Mouse (Mus musculus) R1 (cell line): ENCODE measurements around the gene Tepsin.

Experiments
- DNase-seq: peaks from one replicate; pipeline ENCODE4 v3.0.0-alpha.2; 2018; ENCODE audit warnings: low read depth, low spot score

Tepsin gene

GRCm38 (mm10) chr11:120111033-120111432 lies 12.5 kb upstream of the Tepsin start:
- DNase-seq, result peak; percentile 71

DNA sequence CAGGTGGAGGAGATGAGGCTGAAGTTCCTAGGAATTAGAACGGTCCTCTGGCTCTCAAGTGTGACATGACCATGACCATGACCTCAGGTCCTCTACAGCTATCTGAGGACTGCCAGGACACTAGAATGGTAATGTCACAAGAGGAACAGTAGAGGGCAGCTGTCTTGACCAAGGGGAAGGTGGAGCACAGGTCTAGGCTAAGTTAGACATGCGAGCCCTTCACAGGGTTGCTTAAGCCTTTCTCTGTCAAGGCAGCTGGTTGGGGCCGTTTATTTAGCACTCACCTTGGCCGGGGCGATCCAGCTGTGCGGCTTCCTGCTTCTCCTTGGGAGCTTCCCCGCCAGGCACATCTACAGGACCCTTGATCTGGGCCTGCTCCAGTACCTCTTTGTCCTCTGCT lies 12.0 kb upstream of the Tepsin start:
- DNase-seq, result peak; percentile 75

- DNase-seq, result no peak
Measured at GRCm38 (mm10) chr11:120109558-120110210, 11.2 kb upstream of the Tepsin start.

DNA sequence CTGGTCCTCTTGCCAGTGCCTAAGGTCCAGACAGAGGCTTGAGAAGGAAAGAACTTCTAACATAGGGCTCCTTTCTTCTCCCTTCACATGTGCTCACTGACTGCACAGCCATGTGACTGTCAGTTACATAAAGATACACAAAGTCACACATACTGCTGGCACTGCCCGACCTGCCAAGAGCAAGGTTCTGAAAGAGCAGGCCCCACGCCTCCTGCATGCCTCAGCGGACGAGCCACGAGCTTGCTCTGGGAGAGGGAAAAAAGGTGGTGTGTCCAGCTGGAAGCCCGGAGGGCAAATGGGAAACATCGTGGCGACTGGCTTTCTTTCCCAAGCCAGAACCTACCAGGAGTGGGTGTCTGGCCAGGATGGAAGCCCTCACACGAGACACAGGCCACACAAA lies 9.3 kb upstream of the Tepsin start:
- DNase-seq, result no peak

- DNase-seq, result no peak
Measured at GRCm38 (mm10) chr11:120107026-120107425, 8.5 kb upstream of the Tepsin start.

GRCm38 (mm10) chr11:120103431-120103997 lies 5.0 kb upstream of the Tepsin start:
- no peak for DNase-seq

DNA sequence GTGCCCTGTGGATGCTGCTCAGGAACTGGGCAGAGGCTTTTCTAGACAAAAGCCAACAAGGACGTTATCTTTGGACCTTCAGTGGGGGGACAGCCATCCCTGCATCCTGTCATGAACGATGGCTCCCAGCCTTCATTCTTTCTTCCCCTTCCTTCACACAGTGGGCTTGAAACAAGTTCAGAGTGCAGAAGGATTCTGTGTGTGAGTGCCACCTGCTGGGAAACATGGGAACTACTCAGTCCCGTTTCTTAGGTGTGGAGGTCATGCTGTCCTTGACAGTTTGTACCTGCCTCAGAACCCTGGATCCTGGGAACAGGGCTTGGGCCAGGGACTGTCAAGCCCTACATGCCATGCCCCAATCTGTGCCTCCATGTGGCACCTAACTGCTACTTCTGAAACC lies 2.5 kb upstream of the Tepsin start:
- DNase-seq, result peak; percentile 92

GRCm38 (mm10) chr11:120092817-120093591 lies 5.5 kb downstream of the Tepsin start:
- DNase-seq, result peak; percentile 61

GRCm38 (mm10) chr11:120090661-120091060 lies 7.9 kb downstream of the Tepsin start:
- no peak for DNase-seq

- peak; percentile 98 for DNase-seq
Measured at GRCm38 (mm10) chr11:120086702-120087152, 11.8 kb downstream of the Tepsin start, which contains the start of gene Cep131. TSS of gene Cep131 (minus strand) at chr11:120086827.

DNA sequence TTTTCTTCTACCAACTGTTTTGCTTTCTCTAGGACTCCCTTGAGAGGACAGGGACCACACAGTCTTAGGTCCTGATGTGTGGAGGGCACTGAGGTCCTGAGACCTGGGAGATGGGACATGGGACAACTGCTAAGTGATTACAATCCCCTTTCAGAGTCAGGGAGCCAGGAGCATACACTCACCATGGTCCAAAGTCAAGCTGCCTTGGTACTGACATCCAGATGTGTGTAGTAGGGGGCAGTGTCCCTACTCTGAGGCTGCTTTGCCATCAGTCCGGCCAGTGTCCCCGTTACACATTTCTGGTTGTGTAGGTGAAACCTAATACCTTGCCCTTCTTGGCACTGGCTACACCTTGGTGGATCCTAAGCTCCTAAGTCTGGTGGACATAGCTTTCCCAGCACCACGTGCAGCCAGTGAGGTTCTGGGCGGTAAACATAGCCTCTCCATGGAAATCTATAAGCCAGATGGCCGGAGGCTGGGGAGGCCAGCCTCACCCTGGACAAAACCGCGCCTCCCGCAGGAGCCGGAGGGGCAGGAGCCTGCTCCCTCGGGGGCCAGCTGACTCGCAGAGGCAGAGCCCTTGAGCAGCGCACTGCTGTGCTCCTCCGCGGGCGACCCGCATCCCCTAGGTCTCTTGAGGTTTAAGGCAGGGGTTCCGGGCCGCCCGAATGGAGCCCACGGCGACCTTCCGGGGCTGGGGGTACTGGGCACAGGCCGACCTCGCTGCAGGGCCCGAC lies 12.5 kb downstream of the Tepsin start:
- no peak for DNase-seq

DNA sequence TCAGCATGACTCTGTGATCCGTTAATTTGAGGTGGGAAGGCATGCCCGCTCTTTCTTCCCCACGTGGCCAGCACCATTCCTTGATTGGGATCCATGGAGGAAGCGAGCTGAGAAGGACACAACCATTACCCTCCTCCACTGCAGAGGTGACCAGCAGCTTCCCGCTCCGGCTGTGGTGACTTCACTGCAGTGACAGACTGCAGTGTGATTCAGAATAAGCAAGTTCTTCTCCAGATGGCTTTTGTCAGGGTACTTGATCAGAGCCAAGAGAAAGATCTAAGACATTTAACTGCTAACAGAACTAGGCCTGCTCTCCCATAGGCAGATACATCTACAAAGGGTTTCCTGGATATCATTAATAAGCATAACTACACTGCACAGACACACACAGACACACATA lies 18.2 kb downstream of the Tepsin start:
- DNase-seq, result no peak

DNA sequence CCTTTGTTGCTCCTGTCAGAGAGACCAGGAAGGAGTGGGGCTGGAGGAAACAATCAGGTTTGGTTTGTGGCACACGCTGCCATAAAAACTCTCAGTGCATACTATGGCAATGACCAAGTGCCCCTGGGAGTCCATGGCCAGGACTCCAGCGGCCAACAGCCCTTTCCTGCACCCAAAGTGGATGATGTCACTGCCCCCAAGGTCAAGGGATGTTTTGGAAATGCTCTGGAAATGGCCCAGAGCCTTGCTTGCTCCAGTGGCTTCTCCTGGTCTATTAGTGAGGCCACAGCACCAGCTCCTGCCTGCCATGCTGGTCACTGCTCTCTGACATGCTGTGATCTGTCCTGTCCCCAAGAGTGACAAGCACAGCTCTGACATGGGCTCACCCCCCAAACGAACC lies 22.3 kb downstream of the Tepsin start:
- DNase-seq, result no peak

- DNase-seq, result no peak
Measured at GRCm38 (mm10) chr11:120072986-120073647, 25.4 kb downstream of the Tepsin start.

DNA sequence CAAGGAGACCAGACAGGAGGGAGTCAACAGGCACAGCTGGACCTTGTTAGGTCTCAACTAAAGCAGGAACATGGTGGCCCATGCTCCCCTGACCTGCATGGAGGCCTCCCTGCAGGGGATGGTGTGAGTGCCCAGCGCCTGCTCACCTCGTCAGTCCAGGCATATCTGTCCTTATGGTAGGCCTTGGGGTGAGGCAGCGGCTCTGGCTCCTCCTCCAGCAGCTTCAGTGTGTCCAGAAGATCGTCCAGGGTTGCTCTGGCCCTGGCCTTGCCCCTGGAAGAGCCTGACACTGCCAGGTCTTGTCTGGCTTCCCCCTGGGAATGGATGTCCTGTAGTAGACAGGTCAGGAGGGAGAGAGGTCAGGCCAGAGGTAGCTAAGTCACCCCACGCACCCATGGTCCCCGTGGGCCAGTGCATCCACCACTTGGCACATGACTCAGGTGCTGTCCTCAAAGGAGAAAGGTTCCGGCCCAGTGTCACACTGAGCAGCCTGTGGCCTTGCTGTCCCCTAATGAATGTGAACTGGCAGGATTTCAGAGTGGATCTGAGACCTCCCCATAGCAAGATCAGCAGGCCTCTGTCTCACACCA lies 26.7 kb downstream of the Tepsin start:
- no peak for DNase-seq

GRCm38 (mm10) chr11:120071065-120071464 lies 27.5 kb downstream of the Tepsin start:
- no peak for DNase-seq

- no peak for DNase-seq
Measured at GRCm38 (mm10) chr11:120070286-120070930, 28.1 kb downstream of the Tepsin start.

- DNase-seq, result peak; percentile 32
Measured at GRCm38 (mm10) chr11:120069261-120069660, 29.3 kb downstream of the Tepsin start.

DNA sequence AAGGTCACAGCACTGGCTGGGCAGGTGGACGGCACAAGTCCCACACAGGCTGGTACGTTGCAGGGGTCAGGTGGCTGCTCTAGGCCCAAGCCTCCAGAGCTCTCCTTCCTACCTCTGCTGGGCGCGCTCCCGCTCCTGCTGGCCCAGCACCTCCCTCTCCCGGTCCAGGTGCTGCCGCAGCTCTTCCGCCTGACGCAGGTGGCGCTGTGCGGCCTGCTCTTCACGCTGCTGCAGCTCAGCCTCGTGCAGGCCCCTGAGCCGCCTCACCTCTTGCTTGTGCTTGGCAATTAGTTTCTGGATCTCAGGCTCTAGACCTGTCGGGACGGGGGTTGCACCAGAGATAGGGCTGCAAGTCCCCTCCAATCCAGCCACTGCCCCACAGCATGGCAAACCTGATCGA lies 30.7 kb downstream of the Tepsin start:
- peak; percentile 71 for DNase-seq

- DNase-seq, result peak; percentile 93
Measured at GRCm38 (mm10) chr11:120065291-120065690, 33.2 kb downstream of the Tepsin start.

- DNase-seq, result no peak
Measured at GRCm38 (mm10) chr11:120064668-120065040, 33.9 kb downstream of the Tepsin start.
